Mouse (Mus musculus): ENCODE measurements around the gene Dach1. TPM values are rescaled to one million over a fixed set of nuclear protein-coding genes. Genes with fewer than 3 reads are reported as not detected.
A peak's percentile ranks its signal among the peaks of the same experiment; 100 is the strongest.

The Dach1 gene
- polyA plus RNA-seq, 1 experiment = not detected

DNA sequence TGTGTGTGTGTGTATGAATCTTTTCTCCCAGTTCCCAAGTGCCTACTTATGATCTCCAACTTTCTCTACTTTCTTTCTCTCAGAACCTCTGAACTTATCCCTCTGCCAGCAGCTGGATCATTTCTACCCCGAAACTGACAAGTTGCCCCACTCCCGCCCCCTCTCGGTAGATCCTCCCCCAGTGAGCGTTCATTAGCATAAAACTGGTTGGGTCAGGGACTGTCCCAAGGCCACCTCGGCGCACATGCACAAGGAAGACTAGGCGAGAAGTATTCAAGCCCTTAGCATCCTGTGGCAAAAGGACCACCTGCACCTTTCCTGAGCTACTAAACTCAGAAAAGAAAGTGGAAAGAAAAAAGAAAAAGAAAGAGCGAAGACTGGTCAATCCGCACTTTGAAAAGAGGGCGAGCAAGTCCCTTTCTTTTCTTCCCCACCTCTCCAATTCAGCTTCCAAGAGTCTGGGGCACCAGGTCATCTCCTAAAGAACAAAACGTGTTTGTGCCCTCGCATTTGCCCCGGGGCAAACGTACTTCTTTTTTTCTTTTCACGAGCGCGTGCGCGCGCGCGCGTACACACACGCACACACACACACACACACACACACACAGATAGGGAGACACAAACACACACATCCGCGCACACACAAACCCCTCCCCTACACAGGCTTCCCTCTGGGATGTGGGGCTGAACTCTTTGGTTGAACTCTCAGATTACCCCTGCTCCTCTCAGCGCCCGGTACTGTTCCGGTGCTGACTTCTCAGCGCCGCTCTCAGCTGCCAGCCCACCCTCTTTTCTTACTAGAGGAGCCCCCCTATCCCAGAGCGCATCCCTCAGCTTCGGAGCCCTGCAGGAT is 2.2 kb downstream of the Dach1 start:
- no peaks in the 10 kb centered on the region for H3K9me3 ChIP-seq (ENCODE audit: control insufficient read depth, low read length)
- peaks cover 1% of the 10 kb centered on the region; the same call in 1 of the 2 replicates for H3K4me1 ChIP-seq (ENCODE audit: control insufficient read depth)
- H3K36me3 ChIP-seq (ENCODE audit: control insufficient read depth) = no peaks in the 10 kb centered on the region
- H3K4me3 ChIP-seq (replicated peaks) = peak overlapping the region; percentile 49
- H3K27me3 ChIP-seq (ENCODE audit: control insufficient read depth) = peaks cover 48% of the 10 kb centered on the region
- TF ChIP-seq TAL1 (IDR thresholded peaks at IDR 0.05; ENCODE audit: low read length) (no peak), GATA1 (IDR thresholded peaks at IDR 0.05; ENCODE audit: low read length) (no peak)

DNA sequence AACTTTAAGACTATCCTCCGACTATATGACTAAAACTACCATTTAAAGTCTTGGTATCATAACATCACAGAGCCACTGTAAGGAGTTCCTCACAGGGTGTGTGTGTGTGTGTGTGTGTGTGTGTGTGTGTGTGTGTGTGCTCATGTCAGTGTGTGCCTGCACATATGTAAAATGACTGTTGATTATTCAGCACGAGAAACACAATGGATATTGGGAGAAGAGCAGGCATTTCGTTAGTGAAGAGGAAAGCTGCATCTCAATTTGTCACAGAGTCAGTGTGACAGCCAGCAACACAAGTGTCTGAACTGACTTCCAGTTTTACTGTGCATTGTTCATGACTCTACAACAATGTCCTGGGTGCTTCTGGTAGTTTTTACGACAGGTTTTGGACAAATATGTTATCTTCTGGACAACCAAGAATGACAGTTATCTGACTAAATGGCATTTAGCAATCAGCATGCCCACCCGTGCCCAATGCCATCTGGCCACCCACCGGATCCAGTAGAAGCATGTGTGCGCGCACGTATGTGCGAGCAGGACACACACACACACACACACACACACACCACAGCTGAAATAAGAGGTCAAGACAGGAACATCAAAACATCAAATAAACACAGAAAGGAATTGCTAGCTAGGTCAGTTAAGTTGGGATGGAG is 3.1 kb downstream of the Dach1 start:
- H3K4me1 ChIP-seq (ENCODE audit: control insufficient read depth) = peaks cover 1% of the 10 kb centered on the region; the same call in 1 of the 2 replicates
- H3K9me3 ChIP-seq (ENCODE audit: control insufficient read depth, low read length) = no peaks in the 10 kb centered on the region
- no peak overlapping the region for H3K4me3 ChIP-seq (replicated peaks)
- no peaks in the 10 kb centered on the region for H3K36me3 ChIP-seq (ENCODE audit: control insufficient read depth)
- H3K27me3 ChIP-seq (ENCODE audit: control insufficient read depth) = peaks cover 41% of the 10 kb centered on the region
- TF ChIP-seq TAL1 (IDR thresholded peaks at IDR 0.05; ENCODE audit: low read length) (no peak), GATA1 (IDR thresholded peaks at IDR 0.05; ENCODE audit: low read length) (no peak)

DNA sequence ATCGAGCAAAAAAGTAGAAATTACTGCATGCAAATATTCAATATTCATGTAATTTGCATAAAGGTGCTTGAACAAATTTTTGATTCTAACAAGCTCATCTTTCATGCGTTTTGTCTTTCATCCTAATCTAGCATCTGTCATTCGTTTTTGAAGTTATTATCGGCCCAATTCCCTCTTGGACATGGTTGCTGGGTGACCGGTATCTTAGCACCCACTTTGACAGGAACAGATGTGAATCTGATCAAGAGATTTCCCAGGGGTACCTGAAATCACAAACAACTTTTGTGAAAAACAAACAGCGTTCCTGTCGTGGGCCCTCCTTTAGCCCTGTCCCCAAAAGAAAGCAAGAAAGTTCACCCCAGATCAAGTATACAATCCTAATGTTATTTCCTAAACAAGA is 12.8 kb downstream of the Dach1 start:
- TF ChIP-seq GATA1 (IDR thresholded peaks at IDR 0.05; ENCODE audit: low read length) (no peak), TAL1 (IDR thresholded peaks at IDR 0.05; ENCODE audit: low read length) (no peak)
- Histone ChIP-seq H3K9me3 (ENCODE audit: control insufficient read depth, low read length) (no peaks in the 10 kb centered on the region), H3K4me1 (ENCODE audit: control insufficient read depth) (no peaks in the 10 kb centered on the region), H3K27me3 (ENCODE audit: control insufficient read depth) (no peaks in the 10 kb centered on the region), H3K36me3 (ENCODE audit: control insufficient read depth) (no peaks in the 10 kb centered on the region), H3K4me3 (replicated peaks) (no peak overlapping the region)

DNA sequence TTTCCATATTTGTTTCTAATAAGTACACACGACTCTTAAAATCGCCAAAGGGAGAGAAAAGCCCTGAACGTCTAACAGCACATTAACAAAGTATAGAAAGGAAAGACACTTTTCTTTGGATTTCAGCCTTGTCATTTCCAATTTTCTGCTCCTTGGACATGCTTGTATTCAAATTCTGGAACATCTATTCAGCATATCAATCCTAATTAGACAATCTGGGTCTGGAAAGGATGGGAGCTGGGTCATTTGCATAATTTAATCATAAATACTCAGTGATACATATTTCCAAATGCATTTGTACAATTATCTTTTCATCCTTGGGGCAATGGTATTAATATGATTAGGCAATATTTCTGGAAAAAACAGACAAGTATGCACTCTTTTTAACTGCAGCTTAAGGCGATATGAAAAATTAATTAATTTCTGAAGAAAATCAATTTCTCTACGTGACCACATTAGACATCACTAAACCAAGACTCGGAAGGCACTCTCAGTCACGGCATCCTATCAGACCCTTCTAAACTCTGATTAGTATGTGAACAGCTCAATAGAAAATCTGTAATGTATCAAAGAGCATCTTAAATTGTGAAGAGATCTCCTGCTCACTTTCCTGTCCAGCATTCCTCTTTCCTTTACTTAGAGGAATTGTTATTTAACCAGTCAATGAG is 13.7 kb downstream of the Dach1 start:
- no peak for TF ChIP-seq TAL1 (IDR thresholded peaks at IDR 0.05; ENCODE audit: low read length)
- no peak for TF ChIP-seq GATA1 (IDR thresholded peaks at IDR 0.05; ENCODE audit: low read length)
- Histone ChIP-seq H3K4me1 (ENCODE audit: control insufficient read depth) (no peaks in the 10 kb centered on the region), H3K4me3 (replicated peaks) (no peak overlapping the region), H3K27me3 (ENCODE audit: control insufficient read depth) (no peaks in the 10 kb centered on the region), H3K9me3 (ENCODE audit: control insufficient read depth, low read length) (no peaks in the 10 kb centered on the region), H3K36me3 (ENCODE audit: control insufficient read depth) (no peaks in the 10 kb centered on the region)

DNA sequence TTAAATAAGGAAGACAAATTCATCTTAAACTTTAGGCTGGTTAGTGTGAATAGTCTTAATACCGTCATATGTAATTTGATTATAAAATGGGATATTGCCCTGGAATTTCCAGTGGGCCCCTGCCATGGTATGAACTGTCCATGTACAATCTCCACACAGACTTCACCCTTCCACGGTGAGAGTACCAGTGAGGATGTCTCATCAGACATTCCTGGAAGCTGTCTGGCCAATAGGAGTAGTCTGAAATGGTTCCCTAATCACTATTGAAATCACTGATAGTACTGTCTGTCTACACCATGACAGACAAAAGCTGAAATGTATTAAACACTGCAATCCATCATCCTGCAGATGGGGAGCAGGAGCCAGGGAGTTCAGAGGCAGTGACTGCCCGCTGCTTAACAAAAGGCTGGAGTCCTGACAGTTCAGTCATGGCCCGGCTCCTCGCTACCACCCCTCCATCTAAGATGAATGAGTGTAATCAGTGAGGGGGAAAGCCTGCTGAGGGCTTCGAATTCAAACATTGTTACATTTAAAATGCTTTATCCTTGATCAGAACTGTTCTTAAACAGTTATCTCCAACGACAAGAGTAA is 14.6 kb downstream of the Dach1 start:
- Histone ChIP-seq H3K36me3 (ENCODE audit: control insufficient read depth) (no peaks in the 10 kb centered on the region), H3K4me3 (replicated peaks) (no peak overlapping the region), H3K9me3 (ENCODE audit: control insufficient read depth, low read length) (no peaks in the 10 kb centered on the region), H3K4me1 (ENCODE audit: control insufficient read depth) (no peaks in the 10 kb centered on the region), H3K27me3 (ENCODE audit: control insufficient read depth) (no peaks in the 10 kb centered on the region)
- TF ChIP-seq TAL1 (IDR thresholded peaks at IDR 0.05; ENCODE audit: low read length) (no peak), GATA1 (IDR thresholded peaks at IDR 0.05; ENCODE audit: low read length) (no peak)

DNA sequence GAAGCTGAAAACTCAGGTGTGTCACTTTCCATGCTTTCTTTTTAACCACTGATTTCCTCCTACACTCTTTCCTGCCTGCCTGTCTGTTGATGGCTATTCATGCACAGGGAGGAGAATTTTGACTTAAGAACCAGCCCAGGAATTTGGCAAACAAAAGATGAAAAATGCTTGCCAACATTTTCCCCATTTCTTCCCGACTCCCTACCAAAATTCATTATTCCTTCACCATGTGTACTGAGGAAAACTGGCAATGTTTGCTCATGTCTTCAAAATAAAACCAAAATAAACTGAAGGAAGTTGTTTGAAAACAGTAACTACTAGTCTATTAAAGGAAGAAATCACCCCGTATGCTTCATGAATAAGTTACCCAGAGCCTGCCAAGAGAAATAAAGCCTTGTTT is 27.8 kb downstream of the Dach1 start:
- H3K9me3 ChIP-seq (ENCODE audit: control insufficient read depth, low read length) = no peaks in the 10 kb centered on the region
- TF ChIP-seq GATA1 (IDR thresholded peaks at IDR 0.05; ENCODE audit: low read length) (no peak), TAL1 (IDR thresholded peaks at IDR 0.05; ENCODE audit: low read length) (no peak)
- H3K4me3 ChIP-seq (replicated peaks) = no peak overlapping the region
- no peaks in the 10 kb centered on the region for H3K27me3 ChIP-seq (ENCODE audit: control insufficient read depth)
- no peaks in the 10 kb centered on the region for H3K4me1 ChIP-seq (ENCODE audit: control insufficient read depth)
- H3K36me3 ChIP-seq (ENCODE audit: control insufficient read depth) = no peaks in the 10 kb centered on the region

DNA sequence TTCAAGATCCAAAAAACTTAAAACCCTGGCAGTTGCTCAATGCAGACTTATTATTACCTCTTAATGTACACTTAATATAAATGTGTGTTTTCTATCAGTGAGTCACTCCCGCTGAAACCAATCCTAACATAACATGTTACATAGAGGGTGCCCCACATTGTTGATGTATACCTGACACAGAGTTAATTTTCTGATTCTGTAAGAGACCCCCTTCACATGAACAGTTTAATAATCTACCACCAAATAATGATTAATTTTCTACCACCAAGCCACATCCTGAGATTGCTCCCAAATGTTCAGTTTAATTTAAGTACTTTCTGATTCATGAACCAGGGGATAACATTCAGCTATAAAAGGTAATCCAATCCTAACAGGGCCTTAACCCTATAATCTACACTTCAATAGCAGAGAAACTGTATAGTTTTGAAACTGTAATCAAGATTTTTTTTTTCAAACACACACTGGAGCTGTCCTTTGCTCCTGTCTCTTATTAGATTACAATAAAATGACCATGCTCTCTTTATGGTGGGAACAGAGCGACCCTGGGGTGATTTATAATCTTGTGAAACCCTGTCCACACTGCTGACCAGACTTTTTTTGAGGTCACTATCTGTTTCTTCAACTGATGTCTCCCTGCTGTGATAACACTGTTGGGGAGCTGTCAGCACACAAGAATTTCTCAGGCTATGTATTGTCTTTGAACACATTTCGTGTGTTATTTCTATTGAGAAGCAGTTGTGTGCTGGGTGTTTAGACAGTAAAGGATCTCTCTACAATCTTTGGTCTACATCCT is 30.5 kb downstream of the Dach1 start:
- H3K9me3 ChIP-seq (ENCODE audit: control insufficient read depth, low read length) = no peaks in the 10 kb centered on the region
- no peak overlapping the region for H3K4me3 ChIP-seq (replicated peaks)
- H3K27me3 ChIP-seq (ENCODE audit: control insufficient read depth) = no peaks in the 10 kb centered on the region
- H3K4me1 ChIP-seq (ENCODE audit: control insufficient read depth) = no peaks in the 10 kb centered on the region
- H3K36me3 ChIP-seq (ENCODE audit: control insufficient read depth) = no peaks in the 10 kb centered on the region
- TF ChIP-seq GATA1 (IDR thresholded peaks at IDR 0.05; ENCODE audit: low read length) = no peak
- no peak for TF ChIP-seq TAL1 (IDR thresholded peaks at IDR 0.05; ENCODE audit: low read length)

DNA sequence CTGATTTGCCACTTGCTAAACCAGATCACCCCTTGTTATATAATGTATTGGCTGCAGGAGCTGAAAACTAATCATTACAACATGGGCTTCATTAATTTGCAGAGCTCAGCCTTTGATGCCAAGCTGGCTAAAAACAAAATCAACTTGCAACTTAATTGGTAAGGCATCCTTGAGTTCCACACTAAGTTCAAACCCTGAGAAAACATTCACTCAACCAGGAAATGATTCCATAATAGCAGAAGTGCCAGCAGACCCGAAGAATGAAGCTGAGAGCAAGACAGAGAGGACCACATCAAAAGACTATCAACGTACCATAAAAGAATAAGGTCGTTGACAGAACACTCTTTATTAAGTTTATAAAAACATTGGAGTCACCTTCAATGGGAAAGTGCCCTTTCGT is 35.0 kb downstream of the Dach1 start:
- no peaks in the 10 kb centered on the region for H3K4me1 ChIP-seq (ENCODE audit: control insufficient read depth)
- H3K9me3 ChIP-seq (ENCODE audit: control insufficient read depth, low read length) = no peaks in the 10 kb centered on the region
- no peak overlapping the region for H3K4me3 ChIP-seq (replicated peaks)
- no peaks in the 10 kb centered on the region for H3K36me3 ChIP-seq (ENCODE audit: control insufficient read depth)
- TF ChIP-seq TAL1 (IDR thresholded peaks at IDR 0.05; ENCODE audit: low read length) (no peak), GATA1 (IDR thresholded peaks at IDR 0.05; ENCODE audit: low read length) (no peak)
- H3K27me3 ChIP-seq (ENCODE audit: control insufficient read depth) = no peaks in the 10 kb centered on the region

Measured in erythroblast, embryonic 14.5 days (primary cell).